Mouse (Mus musculus) embryo, embryonic 11.5 days (tissue): ENCODE results near the gene Cnnm4.

Experiments
- DNase-seq: peaks from one replicate; pipeline ENCODE4 v3.0.0-alpha.2; 2012; ENCODE audit warnings: low read depth, low spot score

Cnnm4 gene

DNA sequence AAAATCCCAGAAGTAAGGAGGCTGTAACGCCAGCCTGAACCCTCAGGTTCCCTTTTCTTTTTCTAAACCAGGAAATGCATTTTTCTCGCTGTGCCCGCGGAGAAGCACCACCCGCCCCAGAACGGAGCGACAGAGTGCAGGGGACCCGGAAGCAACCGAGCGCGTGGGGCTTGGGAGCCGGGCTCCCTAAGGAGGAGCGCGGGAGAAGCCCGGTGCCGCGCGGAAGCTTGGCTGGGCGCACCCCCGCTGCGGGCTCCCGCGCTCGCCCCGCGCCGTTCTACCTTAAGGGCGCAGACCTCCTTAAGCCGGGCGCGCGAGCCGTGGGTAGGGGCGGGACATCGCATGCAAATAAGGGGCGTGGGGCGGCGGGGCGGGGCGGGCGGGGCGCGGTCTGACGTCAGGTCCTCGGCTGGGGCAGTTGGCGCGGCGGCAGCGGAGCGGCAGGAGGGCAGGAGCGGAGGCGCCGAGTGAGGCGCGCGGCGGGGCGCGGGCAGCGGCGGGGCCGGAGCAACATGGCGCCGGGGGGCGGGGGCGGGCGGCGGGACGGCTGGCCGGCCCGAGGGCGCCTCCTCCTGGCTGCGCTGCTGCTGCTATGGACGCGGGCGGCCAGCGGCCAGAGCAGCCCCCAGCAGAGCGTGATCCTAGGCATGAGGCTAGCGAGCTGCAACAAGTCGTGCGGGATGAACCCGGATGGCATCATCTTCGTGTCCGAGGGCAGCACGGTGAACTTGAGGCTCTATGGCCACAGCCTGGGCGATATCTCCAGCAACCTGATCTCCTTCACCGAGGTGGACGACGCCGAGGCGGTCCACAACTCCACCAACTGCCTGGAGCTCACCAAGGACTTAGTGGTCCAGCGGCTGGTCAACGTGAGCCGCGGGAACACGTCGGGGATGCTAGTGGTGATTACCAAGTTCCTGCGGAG is at the start of gene Cnnm4:
TSS of gene Cnnm4 (plus strand) at position 440 of the 925 bp plus-strand sequence.
- DNase-seq, result peak; percentile 79

DNA sequence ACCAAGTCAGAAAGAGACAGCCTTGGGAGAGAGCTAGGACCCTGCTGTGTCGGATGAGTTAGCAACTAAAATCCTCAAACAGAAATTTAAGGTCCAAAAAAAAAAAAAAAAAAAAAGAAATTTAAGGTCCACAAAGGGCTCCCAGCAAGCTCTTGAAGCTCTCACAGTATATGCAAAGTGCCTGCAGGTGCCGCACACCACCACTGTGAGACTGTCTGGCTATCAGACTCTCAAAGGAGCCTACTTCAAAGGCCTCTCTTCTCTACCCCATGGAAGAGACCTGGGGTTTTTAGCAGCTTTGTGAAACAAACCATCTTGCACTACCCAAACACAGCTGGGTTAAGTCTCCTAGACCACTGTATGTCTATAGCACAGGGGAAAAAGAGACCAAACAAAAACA is 41.9 kb upstream of the Cnnm4 start:
- DNase-seq, result no peak

DNA sequence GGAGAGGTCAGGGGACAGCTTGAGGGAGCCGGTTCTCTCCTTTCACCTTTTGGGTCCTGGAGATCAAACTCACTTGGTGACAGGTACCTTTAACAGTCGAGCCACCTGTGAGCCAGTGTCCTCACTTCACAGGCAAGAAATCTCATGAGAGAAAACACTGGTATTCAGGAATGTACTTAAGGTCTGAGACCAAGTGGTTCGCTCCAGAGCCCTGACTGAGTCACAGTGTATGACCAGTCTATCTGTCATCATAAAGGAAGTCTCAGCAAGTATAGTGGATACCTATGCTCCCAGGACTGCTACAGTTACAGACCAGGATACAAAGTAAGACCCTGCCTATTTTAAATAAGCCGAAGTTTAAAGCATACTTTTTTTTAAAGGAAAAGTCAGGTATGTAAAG is 38.4 kb upstream of the Cnnm4 start:
- DNase-seq, result no peak

DNA sequence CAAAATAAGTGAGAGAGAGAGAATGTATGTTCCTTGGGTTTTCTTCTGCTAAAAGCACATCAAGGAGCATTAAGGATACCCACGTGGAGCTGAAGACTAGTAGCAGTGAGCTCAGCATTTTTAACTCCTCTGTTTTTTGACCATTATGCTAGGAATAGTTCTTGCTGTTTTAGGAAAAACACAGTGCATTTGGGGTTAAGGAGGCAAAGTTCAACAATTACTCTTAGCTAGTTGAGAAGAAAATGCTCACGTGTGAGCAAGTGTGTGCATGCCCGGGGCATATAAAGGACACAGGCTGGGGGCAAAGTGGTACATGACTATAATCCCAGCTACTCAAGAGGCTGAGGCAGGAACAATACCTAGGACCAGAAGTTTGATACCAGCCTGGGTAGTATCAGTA is 37.8 kb upstream of the Cnnm4 start:
- DNase-seq, result no peak

DNA sequence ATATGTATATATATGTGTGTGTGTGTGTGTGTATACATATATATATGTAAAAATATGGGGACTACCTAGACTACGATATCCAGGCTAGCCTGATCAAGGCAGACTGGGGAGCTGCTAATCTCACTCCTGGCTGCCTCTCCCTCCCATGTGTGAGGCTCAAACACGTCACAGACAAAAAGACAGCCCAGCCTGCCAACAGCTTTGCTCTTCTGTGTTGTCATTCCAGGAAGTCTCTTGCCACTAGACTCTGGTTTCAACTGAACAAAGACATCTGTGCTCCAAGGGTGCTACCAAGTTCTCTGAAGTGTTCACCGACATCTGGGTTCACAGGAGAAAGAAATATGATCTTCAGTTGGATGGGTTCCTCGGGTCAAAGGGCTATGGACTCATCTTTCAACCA is 36.3 kb upstream of the Cnnm4 start:
- no peak for DNase-seq

DNA sequence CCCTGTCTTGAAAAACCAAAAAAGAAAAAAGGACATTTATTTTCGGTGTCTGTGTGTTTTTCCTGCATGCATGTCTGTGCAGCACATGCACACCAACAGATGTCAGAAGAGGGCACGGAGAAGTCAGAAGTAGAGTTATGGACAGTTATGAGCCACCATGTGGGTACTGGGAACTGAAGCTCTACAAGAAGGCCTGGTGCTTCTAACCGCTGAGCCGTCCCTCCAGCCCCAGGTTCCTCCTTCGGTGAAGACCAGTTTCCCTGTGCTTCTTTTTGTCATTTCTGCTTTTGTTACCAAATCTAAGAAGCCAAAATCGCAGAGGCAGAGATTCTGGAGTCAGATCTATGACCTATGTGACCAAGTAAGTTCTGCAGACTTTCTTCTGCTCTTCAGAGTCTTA is 34.9 kb upstream of the Cnnm4 start:
- DNase-seq, result no peak

DNA sequence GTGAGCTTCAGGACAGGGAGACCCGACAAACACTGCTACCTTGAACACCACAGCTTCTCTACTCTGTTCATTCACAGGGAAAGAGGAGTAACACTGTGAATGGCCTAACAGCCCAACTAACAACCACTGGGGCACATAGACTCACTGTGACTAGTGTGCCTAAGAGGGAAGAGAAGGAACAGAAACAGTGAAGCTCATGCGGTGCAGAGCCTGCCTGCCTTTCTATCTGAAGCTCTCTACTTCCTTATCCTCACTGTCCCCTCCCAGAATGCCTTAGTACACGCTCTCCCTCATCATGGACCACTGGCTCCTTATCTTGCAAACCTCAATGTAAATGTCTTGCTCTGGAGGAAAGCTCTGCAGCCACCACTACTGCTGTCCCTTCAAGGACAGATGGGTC is 34.2 kb upstream of the Cnnm4 start:
- DNase-seq, result no peak

DNA sequence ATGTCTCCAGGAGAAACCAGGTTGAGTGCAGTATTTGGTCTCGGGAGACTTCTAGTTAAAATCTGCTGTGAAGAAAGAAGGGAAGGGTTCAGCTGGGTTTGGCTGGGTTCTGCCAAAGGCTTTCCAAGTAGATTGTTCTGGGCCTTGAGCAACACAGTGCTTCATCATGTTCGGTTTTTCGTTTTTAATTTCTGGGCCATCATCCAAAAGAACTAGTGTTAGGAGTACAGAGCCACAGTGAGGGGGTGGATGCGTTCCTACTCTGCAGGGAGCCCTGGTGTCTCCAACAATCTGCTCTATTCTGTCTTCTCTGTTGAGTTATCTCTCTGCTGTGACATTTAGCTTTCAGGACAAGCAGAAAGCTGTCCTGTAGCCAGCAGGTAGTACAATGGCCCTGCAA is 30.3 kb upstream of the Cnnm4 start:
- no peak for DNase-seq

DNA sequence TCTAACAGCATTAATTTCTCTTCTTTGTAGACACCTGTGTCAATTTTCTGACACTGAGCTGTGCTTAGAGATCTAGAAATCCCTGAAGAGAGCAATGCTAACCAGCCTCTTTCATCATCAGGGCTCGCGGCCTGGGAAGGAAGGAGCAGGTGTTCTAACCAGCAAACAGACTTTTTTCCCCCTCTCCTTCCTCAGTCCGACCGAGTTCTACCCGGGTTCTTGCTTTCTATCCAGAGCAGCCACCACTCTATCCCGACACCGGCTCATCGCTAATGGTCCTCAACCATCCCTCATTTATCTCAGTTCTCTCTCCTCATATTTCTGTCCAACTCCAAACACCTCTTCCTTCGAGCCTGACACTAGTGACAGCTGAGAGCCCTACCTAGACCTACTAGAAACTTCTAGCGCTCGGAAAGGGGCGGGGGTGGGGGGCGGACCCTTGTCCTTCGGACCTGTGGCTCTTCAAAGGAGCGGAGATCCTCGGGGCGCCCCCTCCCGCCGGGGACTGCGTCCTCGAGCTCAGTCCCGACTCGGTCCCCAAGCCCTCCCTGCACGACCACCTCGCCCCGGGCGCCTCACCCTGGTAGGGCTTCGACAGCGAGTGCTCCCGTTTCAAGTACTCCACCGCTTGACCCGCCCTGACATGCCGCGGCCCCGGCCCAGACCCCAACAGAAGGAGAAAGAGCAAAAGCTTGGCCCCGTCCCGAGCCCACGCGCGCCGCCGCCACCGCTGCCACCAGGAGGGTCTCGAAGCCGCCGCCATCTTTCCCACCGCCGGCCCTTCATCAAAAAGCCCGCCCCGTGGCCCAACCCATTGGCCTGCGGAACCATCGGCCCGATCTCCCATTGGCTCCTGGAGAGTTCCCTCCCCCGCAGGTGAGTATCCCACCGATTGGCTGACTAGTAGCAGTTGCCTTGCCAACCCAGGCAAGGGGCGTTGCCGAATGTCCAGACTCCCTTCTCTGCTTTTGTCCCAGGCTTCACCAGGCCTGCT is 26.7 kb upstream of the Cnnm4 start, which contains the start of gene Lman2l:
TSS of gene Lman2l (minus strand) at position 801 of the 994 bp plus-strand sequence.
- DNase-seq, result peak; percentile 92

GRCm38 (mm10) chr1:36445508-36445907 is 25.9 kb upstream of the Cnnm4 start:
- DNase-seq, result no peak

- DNase-seq, result no peak
Measured at GRCm38 (mm10) chr1:36446106-36446824, 25.2 kb upstream of the Cnnm4 start.

DNA sequence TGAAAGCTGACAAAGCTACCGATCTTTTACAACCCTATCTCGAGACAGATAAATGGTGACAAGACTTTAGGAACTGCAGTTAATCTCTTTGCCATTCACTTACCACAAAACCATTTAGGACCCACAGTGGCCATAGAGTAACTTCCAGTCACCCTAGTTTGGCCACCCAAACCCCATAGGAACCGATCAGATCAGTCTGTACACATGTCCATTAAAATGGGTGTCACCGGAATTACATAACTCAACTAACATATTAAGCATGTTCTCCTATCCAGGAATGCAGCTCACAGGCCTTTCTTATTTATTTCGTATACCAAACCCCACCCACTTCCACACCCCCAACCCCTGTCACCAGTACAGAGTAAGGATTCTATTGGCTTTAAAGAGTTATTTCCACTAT is 24.6 kb upstream of the Cnnm4 start:
- DNase-seq, result no peak

DNA sequence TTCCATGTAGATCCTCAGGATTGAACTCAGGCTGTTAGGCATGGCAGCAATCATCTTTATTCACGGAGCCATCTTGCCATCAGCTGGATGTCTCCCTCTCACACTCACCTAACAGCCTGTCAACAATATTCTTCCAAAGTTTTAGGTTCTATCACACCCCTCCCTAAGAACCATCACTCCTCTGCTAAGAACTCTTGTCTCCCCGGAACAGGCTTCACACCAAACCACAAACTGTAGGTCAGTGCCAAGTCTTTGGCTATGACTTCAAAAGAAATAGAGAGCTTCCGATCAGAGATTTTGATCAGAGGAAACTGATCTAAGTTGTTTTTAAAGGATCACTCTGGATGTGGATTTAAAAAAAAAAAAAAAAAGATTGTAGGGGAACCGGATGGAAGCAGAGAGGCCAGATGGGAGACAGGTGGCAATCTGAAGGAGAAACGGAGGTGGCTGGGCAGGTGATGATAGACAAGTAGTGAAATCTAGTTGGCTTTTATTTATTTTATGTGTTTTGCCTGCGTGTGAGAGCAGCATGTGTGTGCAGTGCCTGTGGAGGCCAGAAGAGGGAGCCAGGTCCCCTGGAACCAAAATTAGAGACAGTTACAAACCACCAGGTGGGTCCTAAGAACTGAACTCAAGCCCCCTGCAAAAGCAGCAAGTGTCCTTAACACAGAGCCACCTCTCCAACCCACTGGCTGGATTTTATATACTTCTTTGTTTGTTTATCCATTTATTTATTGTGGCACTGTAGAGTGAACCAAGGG is 17.2 kb upstream of the Cnnm4 start:
- DNase-seq, result no peak

GRCm38 (mm10) chr1:36457388-36458014 is 13.9 kb upstream of the Cnnm4 start:
- no peak for DNase-seq

DNA sequence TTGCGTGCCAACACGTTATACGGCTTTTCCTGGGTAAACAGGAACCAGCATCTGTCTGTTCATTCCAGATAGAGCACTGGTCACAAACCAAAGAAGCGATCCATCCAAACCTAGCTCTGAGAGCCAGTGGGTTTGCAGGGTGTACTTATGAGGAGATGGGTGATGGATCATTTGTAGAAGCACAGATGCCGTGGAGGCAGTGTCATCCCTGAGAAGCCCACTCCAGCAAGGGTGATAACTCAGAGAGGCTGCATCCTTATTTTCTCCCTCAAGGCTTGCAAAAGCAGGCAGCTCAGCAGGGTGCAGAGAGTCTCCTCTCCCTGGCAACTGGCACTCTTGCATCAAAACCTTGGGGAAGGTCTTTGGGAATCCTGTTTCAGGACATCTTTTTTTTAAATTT is 13.3 kb upstream of the Cnnm4 start:
- no peak for DNase-seq

DNA sequence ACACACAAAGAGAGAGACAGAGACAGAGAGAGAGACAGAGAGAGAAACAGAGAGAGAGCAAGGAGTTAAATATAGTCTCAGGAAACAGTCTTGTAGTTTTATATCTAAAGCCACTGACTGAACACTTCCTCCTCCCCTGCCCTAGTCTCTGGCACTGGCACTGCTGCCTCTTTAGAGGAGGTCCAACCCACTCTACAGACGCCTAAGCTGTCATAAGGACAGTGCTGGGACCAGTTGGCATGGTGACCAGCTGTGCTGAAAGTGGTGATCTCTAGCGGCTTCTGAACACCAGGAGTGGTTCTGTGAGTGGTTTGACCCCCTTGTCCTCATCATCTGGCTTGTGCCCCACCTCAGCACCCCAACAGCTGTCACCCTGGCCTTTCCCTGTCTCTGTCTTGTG is 9.6 kb upstream of the Cnnm4 start:
- DNase-seq, result no peak

GRCm38 (mm10) chr1:36465641-36466160 is 5.7 kb upstream of the Cnnm4 start:
- DNase-seq, result no peak

- DNase-seq, result no peak
Measured at GRCm38 (mm10) chr1:36467446-36467845, 4.0 kb upstream of the Cnnm4 start.

- no peak for DNase-seq
Measured at GRCm38 (mm10) chr1:36469811-36470444, 1.5 kb upstream of the Cnnm4 start.

- DNase-seq, result no peak
Measured at GRCm38 (mm10) chr1:36472106-36472440, 653 bp downstream of the Cnnm4 start.
